24 mouse cellular contexts compared by ENCODE assay signal in genomic region chr1:52580132-52580896, GRCm38 (mm10). TPM values are rescaled to one million over a fixed set of nuclear protein-coding genes. Genes with fewer than 3 reads are reported as not detected.
DNase-seq lines count a peak whose midpoint lies in the region; ATAC-seq and TF ChIP-seq lines count a peak whose summit lies in the region.
"Had no signal": no experiment of that assay in that cellular context is flagged by ENCODE, and none has a peak within 500 bp of the region (broad histone marks: within the 10 kb centered on the region; RNA-seq: fewer than 3 reads in every experiment).

No protein-coding gene starts in this region.

- no peak for TF ChIP-seq CTCF in intestine, postnatal 0 days (IDR thresholded peaks at IDR 0.05; ENCODE audit: low read depth)
- no peak for TF ChIP-seq CTCF in midbrain, postnatal 0 days (IDR thresholded peaks at IDR 0.05)

- no peak overlapping the region for H3K9ac ChIP-seq in intestine, embryonic 15.5 days
- no peak overlapping the region for H3K9ac ChIP-seq in intestine, postnatal 0 days (ENCODE audit: low read depth, low read length)
- no peak overlapping the region for H3K9ac ChIP-seq in midbrain, postnatal 0 days (replicated peaks; ENCODE audit: low read length, poor library complexity, severe bottlenecking)
- H3K9ac ChIP-seq: embryonic facial prominence, embryonic 15.5 days; heart, embryonic 12.5 days; limb, embryonic 13.5 days; liver, embryonic 14.5 days; lung, embryonic 15.5 days had no signal

- H3K4me2 ChIP-seq in intestine, embryonic 15.5 days (replicated peaks): no peak overlapping the region
- H3K4me2 ChIP-seq in intestine, postnatal 0 days (replicated peaks; ENCODE audit: low read depth): no peak overlapping the region
- no peak overlapping the region for H3K4me2 ChIP-seq in midbrain, postnatal 0 days (ENCODE audit: low read depth, low read length, poor library complexity, severe bottlenecking)
- H3K4me2 ChIP-seq: embryonic facial prominence, embryonic 15.5 days; heart, embryonic 12.5 days; limb, embryonic 13.5 days; lung, embryonic 15.5 days had no signal

- H3K27me3 ChIP-seq in intestine, embryonic 15.5 days (replicated peaks): no peaks in the 10 kb centered on the region
- no peaks in the 10 kb centered on the region for H3K27me3 ChIP-seq in intestine, postnatal 0 days (replicated peaks; ENCODE audit: control insufficient read depth, insufficient read depth, low read length)
- no peaks in the 10 kb centered on the region for H3K27me3 ChIP-seq in midbrain, postnatal 0 days (ENCODE audit: insufficient read depth, low read length)
- H3K27me3 ChIP-seq: embryonic facial prominence, embryonic 15.5 days; heart, embryonic 12.5 days; limb, embryonic 13.5 days; lung, embryonic 15.5 days had no signal

- WGBS in intestine, embryonic 15.5 days: 83% methylated on average over 4 of the region's 4 CpGs
- WGBS in intestine, postnatal 0 days: 78% methylated on average over 4 of the region's 4 CpGs
- 80% methylated on average over 4 of the region's 4 CpGs for WGBS in midbrain, postnatal 0 days

- ATAC-seq in intestine, embryonic 15.5 days: peak; percentile 77
- no peak for ATAC-seq in intestine, postnatal 0 days
- 0 out of 2 replicates have a peak, but pooled peaks have one; percentile 52 for ATAC-seq in midbrain, postnatal 0 days (ENCODE audit: low FRiP score)
- ATAC-seq: activated CD4-positive, CD25-positive, alpha-beta regulatory T cell, adult 4 months; inflammation-experienced regulatory T-cells, adult 6 months had no signal

- H3K4me3 ChIP-seq in intestine, embryonic 15.5 days (replicated peaks): no peak overlapping the region
- H3K4me3 ChIP-seq in intestine, postnatal 0 days (ENCODE audit: low read depth, low read length): no peak overlapping the region
- H3K4me3 ChIP-seq in midbrain, postnatal 0 days (ENCODE audit: low read depth, low read length): no peak overlapping the region
- H3K4me3 ChIP-seq: embryonic facial prominence, embryonic 15.5 days; forebrain, embryonic 10.5 days; gastrocnemius, adult 2 months; heart, embryonic 12.5 days; limb, embryonic 13.5 days; lung, embryonic 15.5 days had no signal

- DNase-seq in spleen, postnatal 36 days (ENCODE audit: low spot score in 2 of 2): peak; percentile 51 to 57
- DNase-seq in spleen, postnatal 14 days (ENCODE audit: low spot score in 2 of 2): no peak
- DNase-seq in midbrain, postnatal 0 days (ENCODE audit: low spot score): no peak
- no peak for DNase-seq in cerebellum, postnatal 14 days
- no peak for DNase-seq in adrenal gland, postnatal 25 days
- DNase-seq: adrenal gland, postnatal 10 days; cerebellum, adult 11 months; cerebellum, postnatal 36 days; gastrocnemius, adult 2 months; heart, postnatal 14 days; kidney, postnatal 10 days; retina, postnatal 1 day; thymus, adult 18-20 months; thymus, postnatal 4 days had no signal

- no peaks in the 10 kb centered on the region for H3K9me3 ChIP-seq in intestine, embryonic 15.5 days
- no peaks in the 10 kb centered on the region for H3K9me3 ChIP-seq in intestine, postnatal 0 days (ENCODE audit: control insufficient read depth)
- no peaks in the 10 kb centered on the region for H3K9me3 ChIP-seq in midbrain, postnatal 0 days (ENCODE audit: low read length)
- H3K9me3 ChIP-seq: embryonic facial prominence, embryonic 15.5 days; forebrain, embryonic 10.5 days; heart, embryonic 12.5 days; limb, embryonic 13.5 days; lung, embryonic 15.5 days had no signal

- H3K4me1 ChIP-seq in intestine, embryonic 15.5 days (replicated peaks): peaks cover 6% of the 10 kb centered on the region
- H3K4me1 ChIP-seq in intestine, postnatal 0 days (replicated peaks; ENCODE audit: control insufficient read depth, insufficient read depth, low read length): no peaks in the 10 kb centered on the region
- peaks cover 4% of the 10 kb centered on the region; the same call in 1 of the 2 replicates for H3K4me1 ChIP-seq in midbrain, postnatal 0 days (ENCODE audit: insufficient read depth, low read length)

- no peak overlapping the region for H3K27ac ChIP-seq in intestine, embryonic 15.5 days
- H3K27ac ChIP-seq in intestine, postnatal 0 days (ENCODE audit: low read depth, low read length): no peak overlapping the region
- no peak overlapping the region for H3K27ac ChIP-seq in midbrain, postnatal 0 days (ENCODE audit: low read depth, low read length)
- H3K27ac ChIP-seq: forebrain, embryonic 10.5 days; gastrocnemius, adult 2 months; limb, embryonic 13.5 days; liver, embryonic 14.5 days; lung, embryonic 15.5 days had no signal

- H3K36me3 ChIP-seq in intestine, embryonic 15.5 days: no peaks in the 10 kb centered on the region
- no peaks in the 10 kb centered on the region for H3K36me3 ChIP-seq in intestine, postnatal 0 days (ENCODE audit: control insufficient read depth, insufficient read depth)
- H3K36me3 ChIP-seq in midbrain, postnatal 0 days (ENCODE audit: insufficient read depth, low read length): no peaks in the 10 kb centered on the region
- H3K36me3 ChIP-seq: embryonic facial prominence, embryonic 15.5 days; forebrain, embryonic 10.5 days; heart, embryonic 12.5 days; limb, embryonic 13.5 days; lung, embryonic 15.5 days had no signal

RNA-seq across cellular contexts. Expression of gene Nemp2, which starts 50.2 kb away (rescaled TPM):
- polyA plus RNA-seq in intestine, embryonic 15.5 days (2015; fragmentation: Nextera tagmentation; extraction: Ambion mirVana): 6.2 and 6.8 TPM in 2 replicates
- polyA plus RNA-seq in intestine, postnatal 0 days (2015; fragmentation: Nextera tagmentation; extraction: Ambion mirVana): 2.0 and 2.1 TPM in 2 replicates
- 7.5 and 11.7 TPM in 2 replicates for total RNA-seq in midbrain, postnatal 0 days (2014; rRNA removed)
- polyA plus RNA-seq in midbrain, postnatal 0 days (2015; fragmentation: Nextera tagmentation; extraction: Ambion mirVana): 3.4 TPM in 2 replicates
- 3.7 and 4.8 TPM in 2 replicates for total RNA-seq in adrenal gland, postnatal 25 days (2021)

Comparison
In these comparisons a context has a peak if more than half of its experiments do, and no peak if none do; other contexts are left out.
1. DNase-seq: peak in spleen, postnatal 36 days (2 of 2); none in spleen, postnatal 14 days (0 of 2), midbrain, postnatal 0 days (single experiment), cerebellum, postnatal 14 days (0 of 2) and adrenal gland, postnatal 25 days (single experiment).